Mouse (Mus musculus): ENCODE measurements at regions not wholly inside any gene's neighbourhood (a gene's known extent, or its start where the extent isn't known, plus 50 kb on each side); places are given as distances from the start of the nearest gene placed in this dataset.

DNA sequence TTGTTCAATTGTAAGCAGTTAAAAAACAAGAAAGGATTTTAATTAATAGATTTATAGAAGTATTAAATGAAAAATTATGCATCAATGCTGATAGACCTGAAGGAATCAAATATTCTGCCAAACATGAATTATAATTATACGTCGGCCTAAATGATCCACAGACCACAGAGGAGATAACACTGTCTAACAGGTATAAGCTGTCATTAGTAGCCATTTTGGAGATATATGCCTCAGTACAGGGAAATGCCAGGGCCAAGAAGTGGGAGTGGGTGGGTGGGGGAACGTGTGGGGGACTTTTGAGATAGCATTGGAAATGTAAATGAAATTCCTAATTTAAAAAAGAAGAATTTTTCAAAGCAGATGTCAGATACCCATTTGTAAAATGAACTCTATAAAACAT is 430.3 kb downstream of the Nsun3 start:
- DNase-seq (ENCODE audit: extremely low read depth): no peak
- H3K27me3 ChIP-seq (replicated peaks): no peaks in the 10 kb centered on the region
- H3K4me3 ChIP-seq (replicated peaks in 1 of 3; ENCODE audit: low read depth in 2 of 3, low read length in 2 of 3, poor library complexity in 1 of 3): no peak overlapping the region
- H3K4me1 ChIP-seq (ENCODE audit: control insufficient read depth in 1 of 2, insufficient read depth in 2 of 2): no peaks in the 10 kb centered on the region
- in situ Hi-C loops (cut with MboI; ENCODE audit: low pct_ligation_motif_present, low pct_unique_long_range_greater_than_20kb, low sequenced_read_pairs): no loop called here
- H3K9ac ChIP-seq (ENCODE audit: insufficient read depth, low read depth): no peak overlapping the region
- peaks cover 26% of the 10 kb centered on the region for H3K9me3 ChIP-seq (replicated peaks; ENCODE audit: low read length)
- no peaks in the 10 kb centered on the region for H3K36me3 ChIP-seq (replicated peaks in 1 of 2; ENCODE audit: control insufficient read depth in 1 of 2, insufficient read depth in 1 of 2, low read length in 1 of 2)
- dilution Hi-C loops (cut with MboI; ENCODE audit: extremely low pct_ligation_motif_present, extremely low pct_unique_long_range_greater_than_20kb, low sequenced_read_pairs): no loop called here
- H3K79me2 ChIP-seq (replicated peaks; ENCODE audit: control insufficient read depth, extremely low read depth, insufficient read depth, poor library complexity, severe bottlenecking): no peaks in the 10 kb centered on the region
- H3K27ac ChIP-seq (ENCODE audit: insufficient read depth, low read depth): no peak overlapping the region
- TF ChIP-seq ELF1 (IDR thresholded peaks at IDR 0.05; ENCODE audit: low read depth, low read length): no peak
- no peak for TF ChIP-seq HCFC1 (IDR thresholded peaks at IDR 0.05; ENCODE audit: low read depth, low read length)
- no peak for TF ChIP-seq IRF4 (IDR thresholded peaks at IDR 0.05; ENCODE audit: low read depth, low read length)
- no peak for TF ChIP-seq CTCF (conservative IDR thresholded peaks at IDR 0.05 in 1 of 2, IDR thresholded peaks at IDR 0.05 in 1 of 2; ENCODE audit: low read depth in 2 of 2, low read length in 2 of 2)
- TF ChIP-seq ZC3H11A (IDR thresholded peaks at IDR 0.05; ENCODE audit: low read depth, low read length): no peak
- TF ChIP-seq JUND (conservative IDR thresholded peaks at IDR 0.05; ENCODE audit: low read depth, low read length): no peak
- no peak for TF ChIP-seq EP300 (IDR thresholded peaks at IDR 0.05; ENCODE audit: low read length)
- TF ChIP-seq ETS1 (conservative IDR thresholded peaks at IDR 0.05; ENCODE audit: low read depth, low read length): no peak
- no peak for TF ChIP-seq E2F4 (IDR thresholded peaks at IDR 0.05; ENCODE audit: insufficient replicate concordance, low read depth, low read length)
- TF ChIP-seq ZKSCAN1 (IDR thresholded peaks at IDR 0.05; ENCODE audit: borderline replicate concordance, low read depth, low read length): no peak
- no peak for TF ChIP-seq TCF12 (IDR thresholded peaks at IDR 0.05; ENCODE audit: low read depth, low read length)
- no peak for TF ChIP-seq PAX5 (IDR thresholded peaks at IDR 0.05; ENCODE audit: low read length)
- no peak overlapping the region for H3K4me2 ChIP-seq (ENCODE audit: insufficient read depth, low read depth, poor library complexity, severe bottlenecking)

DNA sequence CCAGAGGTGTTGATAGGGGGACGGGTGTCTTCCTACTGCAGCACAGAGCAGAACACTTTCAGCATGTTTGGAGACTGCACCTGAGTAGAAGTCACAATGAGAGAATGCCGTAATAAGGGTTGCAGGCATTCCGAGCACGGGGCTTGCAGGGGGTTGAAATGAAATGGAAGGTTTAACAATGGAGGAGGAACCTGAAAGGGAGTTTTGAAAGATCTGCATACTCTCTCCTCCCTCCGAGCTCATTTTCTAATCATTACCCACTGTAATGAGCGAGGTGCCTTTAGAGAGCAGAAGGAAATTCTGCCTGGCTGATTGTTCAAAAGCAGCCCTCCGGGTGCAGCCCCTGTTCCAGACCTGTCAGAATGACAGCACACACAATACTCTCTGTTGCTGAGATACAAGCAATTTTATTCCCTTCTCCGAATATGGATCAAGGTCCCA is 430.8 kb downstream of the Nsun3 start:
- dilution Hi-C loops (cut with MboI; ENCODE audit: extremely low pct_ligation_motif_present, extremely low pct_unique_long_range_greater_than_20kb, low sequenced_read_pairs): no loop called here
- H3K4me2 ChIP-seq (ENCODE audit: insufficient read depth, low read depth, poor library complexity, severe bottlenecking): no peak overlapping the region

More for the DNA sequence above, 430.8 kb downstream of the Nsun3 start:
- in situ Hi-C loops (cut with MboI; ENCODE audit: low pct_ligation_motif_present, low pct_unique_long_range_greater_than_20kb, low sequenced_read_pairs): no loop called here
- no peaks in the 10 kb centered on the region for H3K27me3 ChIP-seq (replicated peaks)
- no peaks in the 10 kb centered on the region for H3K36me3 ChIP-seq (replicated peaks in 1 of 2; ENCODE audit: control insufficient read depth in 1 of 2, insufficient read depth in 1 of 2, low read length in 1 of 2)
- DNase-seq (ENCODE audit: extremely low read depth): no peak
- peaks cover 26% of the 10 kb centered on the region for H3K9me3 ChIP-seq (replicated peaks; ENCODE audit: low read length)
- H3K27ac ChIP-seq (ENCODE audit: insufficient read depth, low read depth): no peak overlapping the region
- H3K79me2 ChIP-seq (replicated peaks; ENCODE audit: control insufficient read depth, extremely low read depth, insufficient read depth, poor library complexity, severe bottlenecking): no peaks in the 10 kb centered on the region
- no peak overlapping the region for H3K4me3 ChIP-seq (replicated peaks in 1 of 3; ENCODE audit: low read depth in 2 of 3, low read length in 2 of 3, poor library complexity in 1 of 3)
- no peak for TF ChIP-seq MXI1 (IDR thresholded peaks at IDR 0.05; ENCODE audit: low read depth, low read length)
- TF ChIP-seq EP300 (IDR thresholded peaks at IDR 0.05; ENCODE audit: low read length): no peak
- no peak for TF ChIP-seq CHD2 (IDR thresholded peaks at IDR 0.05; ENCODE audit: low read length)
- TF ChIP-seq USF1 (IDR thresholded peaks at IDR 0.05; ENCODE audit: low read depth, low read length): no peak
- TF ChIP-seq MEF2A (IDR thresholded peaks at IDR 0.05; ENCODE audit: borderline replicate concordance, low read depth, low read length): no peak
- no peak for TF ChIP-seq ELF1 (IDR thresholded peaks at IDR 0.05; ENCODE audit: low read depth, low read length)
- TF ChIP-seq CHD1 (IDR thresholded peaks at IDR 0.05; ENCODE audit: low read depth, low read length): no peak
- no peak for TF ChIP-seq POLR2AphosphoS2 (IDR thresholded peaks at IDR 0.05; ENCODE audit: low read depth, low read length)
- TF ChIP-seq MYC (IDR thresholded peaks at IDR 0.05; ENCODE audit: low read depth, low read length): no peak
- TF ChIP-seq ZC3H11A (IDR thresholded peaks at IDR 0.05; ENCODE audit: low read depth, low read length): no peak
- TF ChIP-seq ZKSCAN1 (IDR thresholded peaks at IDR 0.05; ENCODE audit: borderline replicate concordance, low read depth, low read length): no peak
- TF ChIP-seq SIN3A (IDR thresholded peaks at IDR 0.05; ENCODE audit: low read length): no peak
- no peak for TF ChIP-seq UBTF (IDR thresholded peaks at IDR 0.05; ENCODE audit: low read depth, low read length)
- TF ChIP-seq BHLHE40 (IDR thresholded peaks at IDR 0.05; ENCODE audit: low read depth, low read length): no peak
- no peak for TF ChIP-seq IRF4 (IDR thresholded peaks at IDR 0.05; ENCODE audit: low read depth, low read length)
- TF ChIP-seq NRF1 (IDR thresholded peaks at IDR 0.05; ENCODE audit: low read depth, low read length): no peak
- no peak for TF ChIP-seq POLR2A (IDR thresholded peaks at IDR 0.05; ENCODE audit: low read depth, low read length)
- no peak for TF ChIP-seq HCFC1 (IDR thresholded peaks at IDR 0.05; ENCODE audit: low read depth, low read length)
- TF ChIP-seq ZNF384 (IDR thresholded peaks at IDR 0.05; ENCODE audit: low read depth, low read length): no peak
- H3K4me1 ChIP-seq (ENCODE audit: control insufficient read depth in 1 of 2, insufficient read depth in 2 of 2): no peaks in the 10 kb centered on the region
- no peak overlapping the region for H3K9ac ChIP-seq (ENCODE audit: insufficient read depth, low read depth)
